Mouse (Mus musculus): ENCODE measurements around the gene Gm47985. TPM values are rescaled to one million over a fixed set of nuclear protein-coding genes. Genes with fewer than 3 reads are reported as not detected.
"Not testable (repeated sequence)": the region's sequence is repeated elsewhere in the genome, so short reads cannot be mapped to it uniquely, and the experiment has no call there.

The Gm47985 gene
- polyA plus RNA-seq, 1 experiment from 2014 or later, result not detected

DNA sequence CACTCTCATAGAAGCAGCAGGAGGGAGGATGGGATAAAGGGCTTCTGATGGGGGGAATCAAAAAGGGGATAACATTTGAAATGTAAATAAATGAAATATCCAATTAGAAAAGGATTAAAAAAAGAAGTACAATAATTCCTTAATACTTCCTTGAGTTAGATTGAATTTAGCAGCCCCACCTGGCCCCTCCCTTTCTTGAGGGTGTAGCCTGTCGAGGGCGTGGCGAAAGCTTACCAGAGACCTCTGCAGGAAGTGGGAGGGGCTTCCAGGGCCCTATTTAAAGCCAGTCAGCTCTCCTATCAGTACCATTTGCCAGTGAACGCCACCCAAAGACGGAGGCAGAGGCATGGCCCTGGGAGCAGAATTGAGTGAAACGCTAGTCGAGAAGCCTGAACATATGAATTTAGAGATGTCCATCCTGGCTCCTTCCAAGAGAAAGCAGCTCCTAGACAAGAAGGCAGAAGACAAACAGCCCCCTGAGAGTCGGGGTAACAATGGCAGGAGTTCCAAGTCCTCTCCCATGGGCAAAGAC lies 27.6 kb downstream of the Gm47985 start, which contains the start of gene Gm47996:
Gene Gm47996, plus strand, starts transcription at position 308 of the 532 bp plus-strand sequence.
- not testable (repeated sequence) for ATAC-seq (ENCODE audit: borderline replicate concordance, extremely low read depth, low FRiP score, low TSS enrichment); H3K36me3 ChIP-seq; H3K27me3 ChIP-seq; H3K9ac ChIP-seq; H3K4me3 ChIP-seq; H3K27ac ChIP-seq; H3K9me3 ChIP-seq; H3K4me2 ChIP-seq; H3K4me1 ChIP-seq
- 89% methylated on average over 4 of the region's 8 CpGs for WGBS

DNA sequence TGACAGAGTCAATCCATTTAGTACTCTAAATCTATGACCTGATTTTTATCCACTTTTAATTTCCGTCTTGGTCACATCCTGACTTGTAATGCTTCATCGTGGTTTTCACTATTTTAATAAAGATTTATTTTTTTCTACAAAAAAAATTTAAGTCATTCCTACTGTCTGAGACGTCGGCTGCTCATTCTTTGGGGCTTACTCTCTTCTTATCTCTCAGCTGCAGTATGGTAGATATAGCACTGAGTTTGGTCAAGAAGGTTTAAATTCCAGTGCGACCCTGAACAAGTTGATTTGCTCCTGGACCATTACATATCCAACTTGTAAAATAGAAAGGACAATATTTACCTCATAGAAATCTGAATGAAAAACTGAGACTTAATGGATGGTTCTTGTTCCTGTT lies 29.3 kb downstream of the Gm47985 start:
- H3K9ac ChIP-seq; H3K4me2 ChIP-seq; H3K27ac ChIP-seq; H3K4me1 ChIP-seq; H3K36me3 ChIP-seq; ATAC-seq (ENCODE audit: borderline replicate concordance, extremely low read depth, low FRiP score, low TSS enrichment); H3K9me3 ChIP-seq; H3K4me3 ChIP-seq; H3K27me3 ChIP-seq: not testable (repeated sequence)
- 69% methylated on average over 5 of the region's 5 CpGs for WGBS

- Histone ChIP-seq H3K27me3 (no peaks in the 10 kb centered on the region), H3K9ac (no peak overlapping the region), H3K36me3 (no peaks in the 10 kb centered on the region), H3K4me1 (no peaks in the 10 kb centered on the region), H3K9me3 (no peaks in the 10 kb centered on the region), H3K27ac (no peak overlapping the region), H3K4me2 (no peak overlapping the region), H3K4me3 (no peak overlapping the region)
- no peak for ATAC-seq (ENCODE audit: borderline replicate concordance, extremely low read depth, low FRiP score, low TSS enrichment)
- WGBS, result 64% methylated on average over 2 of the region's 2 CpGs
Measured at GRCm38 (mm10) chr1:151214862-151215261, 32.5 kb downstream of the Gm47985 start.

DNA sequence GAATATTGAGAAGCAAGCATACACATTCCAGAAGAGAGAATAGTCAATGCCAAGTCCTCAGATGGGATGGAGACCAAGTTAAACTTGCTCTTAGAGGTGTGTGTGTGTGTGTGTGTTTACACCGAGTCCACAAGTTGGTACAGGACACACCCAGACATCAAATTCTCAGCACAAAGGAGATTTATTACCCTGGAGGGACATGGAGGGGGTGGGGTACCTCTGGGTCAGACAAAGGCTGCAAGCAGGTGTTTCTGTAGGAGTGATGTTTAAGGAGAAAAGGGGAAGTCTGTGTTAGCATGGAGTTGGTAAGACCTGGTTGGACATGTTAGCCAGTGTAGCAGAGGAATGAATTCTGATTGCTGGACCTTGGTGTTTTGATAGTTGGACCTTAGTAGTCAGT lies 33.6 kb downstream of the Gm47985 start:
- ATAC-seq (ENCODE audit: borderline replicate concordance, extremely low read depth, low FRiP score, low TSS enrichment), result no peak
- WGBS, result 34% methylated on average over 1 of the region's 1 CpGs
- no peak overlapping the region for H3K4me2 ChIP-seq
- H3K4me1 ChIP-seq, result no peaks in the 10 kb centered on the region
- no peak overlapping the region for H3K27ac ChIP-seq
- H3K9ac ChIP-seq, result no peak overlapping the region
- H3K9me3 ChIP-seq, result no peaks in the 10 kb centered on the region
- no peak overlapping the region for H3K4me3 ChIP-seq
- H3K27me3 ChIP-seq, result no peaks in the 10 kb centered on the region
- no peaks in the 10 kb centered on the region for H3K36me3 ChIP-seq

- 72% methylated on average over 3 of the region's 3 CpGs for WGBS
- no peaks in the 10 kb centered on the region for H3K4me1 ChIP-seq
- H3K4me2 ChIP-seq, result no peak overlapping the region
- no peak for ATAC-seq (ENCODE audit: borderline replicate concordance, extremely low read depth, low FRiP score, low TSS enrichment)
- H3K27ac ChIP-seq, result no peak overlapping the region
- no peaks in the 10 kb centered on the region for H3K9me3 ChIP-seq
- H3K36me3 ChIP-seq, result no peaks in the 10 kb centered on the region
- no peak overlapping the region for H3K4me3 ChIP-seq
- H3K9ac ChIP-seq, result no peak overlapping the region
- no peaks in the 10 kb centered on the region for H3K27me3 ChIP-seq
Measured at GRCm38 (mm10) chr1:151216417-151216816, 34.1 kb downstream of the Gm47985 start.

DNA sequence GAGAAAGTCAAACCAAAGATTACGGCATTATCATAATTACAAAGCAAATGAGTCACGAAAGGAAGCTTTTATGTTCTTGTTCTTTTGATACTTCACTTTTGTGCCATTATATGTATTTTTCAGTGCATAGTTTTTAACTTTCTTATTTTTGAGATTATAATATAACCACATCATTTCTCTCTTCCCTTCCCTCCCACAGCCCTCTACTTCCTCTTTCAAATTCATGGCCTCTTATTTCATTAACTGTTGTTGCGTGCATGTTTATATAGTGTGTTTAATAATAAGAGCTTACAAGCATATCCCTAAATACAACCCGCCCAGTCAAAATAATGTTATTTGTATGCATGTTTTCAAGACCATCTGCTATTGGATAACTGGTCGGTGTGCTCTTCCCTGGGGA lies 36.7 kb downstream of the Gm47985 start:
- WGBS, result 87% methylated on average over 5 of the region's 5 CpGs
- H3K4me2 ChIP-seq, result no peak overlapping the region
- no peaks in the 10 kb centered on the region for H3K27me3 ChIP-seq
- no peak for ATAC-seq (ENCODE audit: borderline replicate concordance, extremely low read depth, low FRiP score, low TSS enrichment)
- no peak overlapping the region for H3K9ac ChIP-seq
- no peak overlapping the region for H3K27ac ChIP-seq
- H3K4me3 ChIP-seq, result no peak overlapping the region
- no peaks in the 10 kb centered on the region for H3K4me1 ChIP-seq
- H3K36me3 ChIP-seq, result no peaks in the 10 kb centered on the region
- no peaks in the 10 kb centered on the region for H3K9me3 ChIP-seq

DNA sequence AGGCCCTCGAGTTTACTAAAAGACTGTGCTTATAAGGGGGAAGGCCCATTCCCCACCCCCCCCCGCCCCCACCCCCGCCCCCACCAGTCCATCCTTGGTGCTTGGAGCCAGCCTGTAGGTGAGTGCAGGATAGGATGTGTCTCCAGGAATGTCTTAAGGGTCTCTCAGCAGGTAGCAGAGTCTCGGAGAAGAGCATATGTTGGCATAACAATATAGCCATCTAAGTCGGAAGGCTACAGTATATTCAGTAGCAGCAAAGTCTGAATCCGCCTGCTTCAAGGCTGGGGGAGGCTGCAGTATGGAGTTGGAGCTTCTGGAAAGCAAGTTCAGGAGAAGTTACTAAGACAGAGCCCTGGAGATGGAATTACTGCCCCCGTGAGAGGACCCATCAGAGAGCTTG lies 37.8 kb downstream of the Gm47985 start:
- Histone ChIP-seq H3K9ac (no peak overlapping the region), H3K4me3 (no peak overlapping the region), H3K9me3 (no peaks in the 10 kb centered on the region), H3K27me3 (no peaks in the 10 kb centered on the region), H3K36me3 (no peaks in the 10 kb centered on the region), H3K4me2 (no peak overlapping the region), H3K4me1 (no peaks in the 10 kb centered on the region), H3K27ac (no peak overlapping the region)
- no peak for ATAC-seq (ENCODE audit: borderline replicate concordance, extremely low read depth, low FRiP score, low TSS enrichment)
- 72% methylated on average over 7 of the region's 7 CpGs for WGBS

DNA sequence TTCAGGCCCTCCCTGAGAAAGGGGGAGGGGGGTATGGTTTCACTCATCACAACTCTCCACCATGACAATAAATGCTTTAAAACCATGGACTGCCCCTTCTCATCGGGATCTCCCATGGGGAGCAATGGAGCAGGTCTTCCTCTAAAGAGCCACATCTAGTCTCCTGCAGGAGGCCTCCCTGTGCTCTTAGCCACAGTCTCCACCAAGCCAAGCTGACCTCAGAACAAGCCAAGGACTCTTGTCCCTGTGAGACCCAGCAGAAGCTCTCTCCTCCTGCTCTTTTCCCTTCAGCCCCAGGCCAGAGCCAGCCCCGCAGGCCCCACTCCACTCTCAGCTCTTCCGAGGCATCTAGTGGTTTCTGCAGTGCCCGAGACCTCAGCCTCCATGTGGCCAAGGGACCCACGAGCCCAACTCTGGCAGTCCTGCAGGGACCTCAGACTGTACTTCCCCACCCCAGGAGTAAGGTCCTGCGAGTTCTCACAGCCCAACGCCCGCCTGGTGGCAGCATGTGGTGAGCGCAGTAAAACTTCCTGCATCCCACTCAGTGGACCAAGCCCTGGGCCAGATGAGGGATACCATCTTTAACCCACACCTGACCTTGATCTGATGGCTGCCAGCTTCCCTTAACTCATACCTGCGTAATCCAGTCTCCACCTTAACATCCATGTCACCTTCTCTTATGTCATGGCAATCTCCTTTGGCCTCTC lies 40.4 kb downstream of the Gm47985 start:
- H3K27ac ChIP-seq, result no peak overlapping the region
- no peak overlapping the region for H3K4me2 ChIP-seq
- H3K9ac ChIP-seq, result no peak overlapping the region
- no peak; the same call in 1 of the 2 replicates for ATAC-seq (ENCODE audit: borderline replicate concordance, extremely low read depth, low FRiP score, low TSS enrichment)
- H3K4me3 ChIP-seq, result no peak overlapping the region
- no peaks in the 10 kb centered on the region for H3K9me3 ChIP-seq
- 84% methylated on average over 10 of the region's 10 CpGs for WGBS
- H3K4me1 ChIP-seq, result no peaks in the 10 kb centered on the region
- no peaks in the 10 kb centered on the region for H3K36me3 ChIP-seq
- H3K27me3 ChIP-seq, result no peaks in the 10 kb centered on the region

GRCm38 (mm10) chr1:151223377-151223776 lies 41.0 kb downstream of the Gm47985 start:
- no peaks in the 10 kb centered on the region for H3K4me1 ChIP-seq
- no peak overlapping the region for H3K9ac ChIP-seq
- ATAC-seq (ENCODE audit: borderline replicate concordance, extremely low read depth, low FRiP score, low TSS enrichment), result no peak
- H3K9me3 ChIP-seq, result no peaks in the 10 kb centered on the region
- no peak overlapping the region for H3K4me3 ChIP-seq
- H3K27me3 ChIP-seq, result no peaks in the 10 kb centered on the region
- H3K36me3 ChIP-seq, result no peaks in the 10 kb centered on the region
- no peak overlapping the region for H3K27ac ChIP-seq
- H3K4me2 ChIP-seq, result no peak overlapping the region
- 56% methylated on average over 1 of the region's 1 CpGs for WGBS

- no peak overlapping the region for H3K4me2 ChIP-seq
- H3K27me3 ChIP-seq, result no peaks in the 10 kb centered on the region
- no peak overlapping the region for H3K9ac ChIP-seq
- no peak for ATAC-seq (ENCODE audit: borderline replicate concordance, extremely low read depth, low FRiP score, low TSS enrichment)
- no peaks in the 10 kb centered on the region for H3K9me3 ChIP-seq
- no peaks in the 10 kb centered on the region for H3K4me1 ChIP-seq
- H3K36me3 ChIP-seq, result no peaks in the 10 kb centered on the region
- H3K4me3 ChIP-seq, result no peak overlapping the region
- 83% methylated on average over 1 of the region's 1 CpGs for WGBS
- no peak overlapping the region for H3K27ac ChIP-seq
Measured at GRCm38 (mm10) chr1:151224536-151224935, 42.2 kb downstream of the Gm47985 start.

GRCm38 (mm10) chr1:151227506-151227905 lies 45.2 kb downstream of the Gm47985 start:
- Histone ChIP-seq H3K4me3 (no peak overlapping the region), H3K9me3 (no peaks in the 10 kb centered on the region), H3K4me2 (no peak overlapping the region), H3K27me3 (no peaks in the 10 kb centered on the region), H3K36me3 (no peaks in the 10 kb centered on the region), H3K4me1 (no peaks in the 10 kb centered on the region), H3K27ac (no peak overlapping the region), H3K9ac (no peak overlapping the region)
- no peak for ATAC-seq (ENCODE audit: borderline replicate concordance, extremely low read depth, low FRiP score, low TSS enrichment)
- 58% methylated on average over 8 of the region's 8 CpGs for WGBS

DNA sequence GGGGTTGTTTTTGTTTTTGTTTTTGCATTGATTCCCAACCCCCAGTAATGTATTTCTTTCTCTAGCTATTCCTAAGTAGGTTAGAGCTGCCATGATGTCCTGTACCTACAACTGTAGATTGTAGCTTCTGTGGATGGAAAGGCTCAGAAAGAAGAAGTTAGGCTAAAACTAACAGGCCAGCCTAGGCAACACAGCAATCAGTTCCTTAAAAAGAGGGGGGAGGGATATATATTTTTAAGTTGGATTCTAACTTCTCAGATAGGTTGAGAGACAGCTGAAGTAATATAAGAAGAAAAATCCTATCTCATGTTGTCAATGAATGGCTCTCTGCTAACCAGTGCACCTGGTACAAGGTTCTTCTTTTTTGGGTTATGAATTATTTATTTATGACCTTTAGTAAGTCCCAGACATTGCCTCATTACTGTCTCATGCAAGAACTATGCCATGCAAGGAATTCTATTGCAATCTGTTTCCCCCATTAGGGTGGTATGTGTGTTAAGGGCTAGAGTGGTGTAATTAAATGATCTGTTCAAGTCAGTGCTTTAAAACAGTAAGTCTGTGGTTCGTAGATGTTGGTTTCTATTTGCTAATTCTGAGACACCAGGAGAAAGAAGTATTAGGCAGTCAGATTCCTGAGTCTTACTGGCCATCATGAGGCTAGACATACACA lies 46.1 kb downstream of the Gm47985 start:
- Histone ChIP-seq H3K4me2 (no peak overlapping the region), H3K36me3 (no peaks in the 10 kb centered on the region), H3K27ac (no peak overlapping the region), H3K4me3 (no peak overlapping the region), H3K9ac (no peak overlapping the region), H3K9me3 (no peaks in the 10 kb centered on the region), H3K27me3 (no peaks in the 10 kb centered on the region), H3K4me1 (no peaks in the 10 kb centered on the region)
- ATAC-seq (ENCODE audit: borderline replicate concordance, extremely low read depth, low FRiP score, low TSS enrichment), result no peak
- 68% methylated on average over 1 of the region's 1 CpGs for WGBS

Measured in lung, embryonic 15.5 days (tissue).